Mouse (Mus musculus): ENCODE measurements around the gene Golga3.

The Golga3 gene

DNA sequence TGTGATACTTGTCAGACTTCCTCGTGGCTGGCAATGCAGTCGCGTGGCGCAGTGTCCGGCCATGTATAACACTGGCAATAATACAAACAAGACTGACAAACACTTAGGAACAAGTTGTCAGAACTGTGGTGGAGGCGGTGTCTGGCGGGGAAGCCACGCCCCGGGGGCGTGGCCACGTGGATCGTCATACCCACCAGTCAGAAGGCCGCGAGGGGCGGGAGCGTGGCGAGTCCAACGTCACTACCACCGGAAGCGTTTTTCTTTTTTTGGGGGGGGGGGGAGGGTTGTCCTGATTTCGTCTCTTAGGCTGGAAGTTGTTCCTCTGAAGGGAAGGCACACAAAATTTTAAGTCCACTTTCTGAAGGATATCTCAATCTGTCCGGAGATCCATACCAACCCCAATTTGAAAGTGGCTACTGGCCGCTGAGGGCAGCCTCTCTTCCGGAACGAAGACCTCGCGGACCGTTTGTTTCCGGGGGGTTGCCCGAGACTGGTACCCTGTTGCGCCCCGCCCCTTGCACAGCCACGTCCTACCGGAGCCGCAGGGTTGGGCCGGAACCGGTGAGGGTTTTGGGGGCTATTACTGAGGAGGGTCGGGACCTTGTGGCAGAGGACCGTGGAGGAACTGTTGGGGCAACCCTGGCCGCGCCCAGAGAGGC, at the start of gene Golga3:
Gene Golga3, plus strand, starts transcription at position 340 of the 659 bp plus-strand sequence.
- peak; percentile 94 for DNase-seq (ENCODE audit: low read depth)

DNA sequence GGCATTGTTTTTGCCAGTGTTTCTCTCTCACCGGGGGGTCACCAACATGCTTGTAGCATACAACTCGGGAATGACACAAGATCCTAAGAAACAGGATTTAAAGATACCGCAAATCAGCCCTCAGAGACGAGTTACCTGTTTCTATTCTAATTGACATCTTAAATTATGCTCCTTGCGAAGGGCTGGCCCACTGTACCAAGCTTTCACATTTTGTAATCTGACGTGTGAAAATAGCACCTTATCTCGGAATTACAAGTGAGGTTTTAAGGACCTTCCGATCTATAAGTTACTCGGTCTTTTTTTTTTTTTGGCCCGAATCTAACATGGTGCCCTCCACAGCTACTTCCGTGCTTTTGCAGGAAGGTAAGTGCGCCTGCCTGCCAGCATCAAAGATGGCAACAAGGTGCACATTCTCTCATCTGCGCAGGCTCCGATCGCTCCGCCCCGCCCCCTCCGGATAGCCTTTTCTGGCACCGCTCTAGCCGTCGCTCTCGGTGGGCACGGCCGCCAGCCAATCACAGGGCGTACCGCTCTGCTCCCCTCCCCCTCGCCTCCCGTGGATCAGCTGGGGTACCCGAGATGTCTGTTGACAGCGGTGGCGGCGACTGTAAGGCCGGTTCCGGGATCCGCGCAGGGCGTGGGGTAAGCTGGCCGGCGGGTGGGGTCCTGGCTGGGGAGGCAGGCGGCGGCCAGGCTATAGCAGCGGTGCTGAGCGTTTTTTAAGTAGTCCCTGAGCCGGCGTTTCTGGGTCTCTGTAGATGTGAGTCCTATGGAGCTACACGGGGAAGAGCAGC, 41.0 kb upstream of the Golga3 start, which contains the start of gene Chfr:
Gene Chfr, plus strand, starts transcription at position 550 of the 794 bp plus-strand sequence.
- DNase-seq (ENCODE audit: low read depth) = peak; percentile 97

DNA sequence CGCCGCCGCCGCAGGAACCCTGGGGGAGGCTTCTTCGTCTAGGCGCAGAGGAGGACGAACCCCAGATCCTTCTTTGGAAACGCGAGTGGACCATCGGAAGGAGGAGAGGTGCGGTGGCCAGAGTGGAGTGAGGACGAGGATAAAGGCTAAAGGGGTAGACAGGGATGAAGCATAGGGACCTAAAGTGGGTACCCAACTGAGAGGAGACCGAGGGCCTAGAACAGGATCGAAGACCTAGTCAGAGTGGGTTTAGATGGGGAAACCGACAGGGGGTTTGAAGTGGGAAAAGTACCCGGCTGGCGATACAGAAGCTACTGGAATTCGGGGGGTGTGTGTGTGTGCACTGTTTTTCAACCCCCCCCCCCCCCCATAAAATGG, 40.4 kb upstream of the Golga3 start:
- DNase-seq (ENCODE audit: low read depth) = no peak

DNA sequence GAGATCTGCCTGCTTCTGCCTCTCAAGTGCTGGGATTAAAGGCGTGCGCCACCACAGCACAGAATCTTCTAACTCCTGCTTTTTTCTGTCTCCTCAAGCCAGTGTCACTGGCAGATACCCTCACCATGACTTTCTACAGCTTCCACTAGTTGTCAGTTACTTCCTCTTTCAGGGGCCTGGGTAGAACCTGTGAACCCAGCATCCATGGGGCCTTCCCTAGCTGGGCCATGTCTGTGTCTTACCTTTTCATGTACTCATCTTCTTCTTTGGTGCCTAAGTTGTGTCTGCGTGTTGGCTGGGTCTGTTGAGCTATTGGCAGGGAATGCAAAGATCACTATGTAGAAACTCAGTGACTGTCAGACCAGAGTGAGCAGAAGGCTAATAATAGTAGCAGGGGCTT, 38.7 kb upstream of the Golga3 start:
- no peak for DNase-seq (ENCODE audit: low read depth)

DNA sequence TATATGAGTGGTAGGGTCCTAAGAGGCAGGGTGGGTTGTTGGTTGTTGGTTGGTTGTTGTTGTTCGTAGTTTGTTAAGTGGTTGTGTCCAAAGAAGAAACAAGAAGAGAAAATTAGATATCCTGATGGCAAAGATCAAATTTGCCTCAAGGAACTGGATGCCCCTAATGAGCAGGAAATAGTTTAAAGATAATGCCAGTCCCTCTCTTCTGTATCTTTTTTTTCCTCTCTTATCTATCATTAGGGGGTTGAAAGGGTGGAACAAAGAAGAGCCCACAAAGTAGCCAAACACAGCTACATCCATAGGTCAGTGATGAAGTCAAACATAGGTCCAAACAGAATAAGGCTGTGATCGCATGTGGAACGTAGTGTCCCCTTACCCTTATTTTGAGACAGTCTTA, 37.2 kb upstream of the Golga3 start:
- no peak for DNase-seq (ENCODE audit: low read depth)

DNA sequence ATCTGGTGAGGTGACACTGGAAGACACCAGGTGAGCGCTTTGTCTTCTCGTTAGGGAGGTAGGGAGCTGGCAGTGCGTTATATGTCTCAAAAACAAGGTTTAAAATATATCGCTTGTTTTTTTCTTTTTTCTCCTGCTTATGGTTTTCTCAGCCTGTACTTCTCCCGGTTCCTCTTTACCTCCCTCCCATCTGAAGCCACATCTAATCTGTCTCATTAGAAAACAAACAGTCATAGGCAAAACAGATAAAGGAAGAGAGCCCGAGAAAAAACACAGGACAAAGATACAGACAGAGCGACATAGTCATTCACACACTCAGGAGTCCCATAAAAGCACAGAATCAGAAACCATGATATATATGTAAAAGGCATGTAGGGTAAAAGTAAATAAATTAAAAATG, 36.1 kb upstream of the Golga3 start:
- DNase-seq (ENCODE audit: low read depth) = no peak

DNA sequence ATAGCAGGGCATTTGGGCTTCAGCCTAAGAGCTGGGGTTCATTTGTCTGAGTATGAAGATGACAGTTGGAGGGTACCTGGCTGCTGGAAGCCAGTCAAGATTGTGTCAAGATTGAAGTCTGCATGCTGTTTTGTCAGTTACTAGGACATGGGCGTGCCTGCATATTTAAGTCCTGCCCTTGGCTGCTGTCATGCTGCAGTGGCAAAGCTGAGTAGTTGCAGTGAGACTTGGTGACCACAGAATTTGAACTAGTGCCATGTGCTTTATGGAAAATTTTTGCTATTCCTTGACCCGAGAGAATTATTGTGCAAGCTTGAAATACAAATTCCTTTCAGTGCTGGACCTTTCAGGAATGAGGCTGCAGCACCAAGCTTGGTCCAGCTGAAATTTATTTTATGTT, 34.2 kb upstream of the Golga3 start:
- DNase-seq (ENCODE audit: low read depth) = peak; percentile 68

DNA sequence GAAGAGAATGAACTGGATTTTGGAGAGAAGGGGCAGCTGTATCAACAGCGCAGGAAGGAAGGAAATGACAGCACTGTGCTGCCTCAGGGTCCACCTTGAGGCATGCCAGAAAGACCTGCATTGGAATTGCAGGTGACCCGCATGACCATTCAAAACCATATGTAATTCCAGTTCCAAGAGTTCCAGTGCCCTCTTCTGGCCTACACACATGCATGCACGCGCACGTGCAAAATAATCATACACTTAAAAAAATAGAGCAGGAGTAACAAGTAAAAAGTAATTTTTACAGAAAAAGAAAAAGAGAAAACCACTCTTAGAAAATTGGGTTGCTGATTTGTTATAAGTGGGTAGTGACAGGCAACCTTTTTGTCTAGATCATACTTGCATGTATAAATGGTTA, 33.5 kb upstream of the Golga3 start:
- no peak for DNase-seq (ENCODE audit: low read depth)

DNA sequence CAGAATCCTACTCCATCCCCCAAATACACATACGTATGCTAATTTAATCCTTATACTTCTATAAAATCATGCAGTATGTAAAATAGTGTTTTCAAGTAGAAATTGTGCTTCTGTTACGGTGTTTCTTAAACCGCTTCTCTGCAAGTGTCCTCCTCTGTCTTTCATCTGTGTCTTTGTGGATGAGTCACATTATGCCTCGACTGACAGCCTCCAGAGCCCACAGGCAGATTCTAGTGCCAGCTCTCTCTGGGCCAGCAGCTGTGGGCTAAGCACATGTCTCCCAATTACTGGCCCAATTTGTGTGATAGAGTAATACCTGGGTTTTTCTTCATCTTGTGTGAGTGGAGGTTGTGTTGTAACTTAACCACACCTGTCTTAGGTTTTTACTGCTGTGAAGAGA, 7.1 kb upstream of the Golga3 start:
- no peak for DNase-seq (ENCODE audit: low read depth)

DNA sequence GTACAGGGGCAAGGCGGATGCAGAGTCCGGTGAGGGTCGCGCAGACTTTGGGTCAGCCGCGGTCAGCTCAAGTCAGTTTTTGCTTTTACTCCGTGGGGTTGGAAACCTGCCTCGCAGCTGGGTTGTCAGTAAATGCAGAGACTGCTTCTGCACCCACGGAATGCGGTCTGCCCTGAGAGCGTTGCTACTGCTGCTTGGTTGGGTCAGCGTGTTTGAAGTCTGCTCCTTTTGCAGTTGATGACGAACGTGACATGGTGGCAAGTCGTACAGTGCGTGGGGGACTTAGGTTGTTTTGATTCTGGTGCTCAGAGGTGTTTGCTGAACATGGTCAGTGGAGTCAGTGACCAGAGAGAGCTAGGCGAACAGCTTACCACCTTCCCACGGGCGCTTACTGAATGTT, 520 bp downstream of the Golga3 start:
- DNase-seq (ENCODE audit: low read depth) = peak; percentile 24

DNA sequence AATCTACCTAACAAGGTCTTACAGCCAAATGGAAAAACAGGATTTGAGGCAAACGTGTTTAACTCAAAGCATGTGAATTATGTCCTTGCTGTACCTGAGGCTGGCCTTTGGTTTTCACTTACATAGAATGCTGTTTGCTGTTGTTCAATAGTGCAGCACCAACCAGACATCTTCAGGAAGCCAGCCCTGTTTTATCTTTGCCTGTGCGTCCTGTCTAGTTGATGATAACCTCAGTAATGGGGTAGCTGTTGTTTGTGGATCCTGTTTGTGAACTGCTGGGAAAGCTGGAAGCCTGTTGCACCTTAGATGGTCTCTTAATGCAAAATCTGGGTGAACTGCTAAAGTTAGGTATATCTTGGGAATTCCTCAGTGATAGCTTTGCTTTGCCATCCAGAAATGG, 2.1 kb downstream of the Golga3 start:
- no peak for DNase-seq (ENCODE audit: low read depth)

DNA sequence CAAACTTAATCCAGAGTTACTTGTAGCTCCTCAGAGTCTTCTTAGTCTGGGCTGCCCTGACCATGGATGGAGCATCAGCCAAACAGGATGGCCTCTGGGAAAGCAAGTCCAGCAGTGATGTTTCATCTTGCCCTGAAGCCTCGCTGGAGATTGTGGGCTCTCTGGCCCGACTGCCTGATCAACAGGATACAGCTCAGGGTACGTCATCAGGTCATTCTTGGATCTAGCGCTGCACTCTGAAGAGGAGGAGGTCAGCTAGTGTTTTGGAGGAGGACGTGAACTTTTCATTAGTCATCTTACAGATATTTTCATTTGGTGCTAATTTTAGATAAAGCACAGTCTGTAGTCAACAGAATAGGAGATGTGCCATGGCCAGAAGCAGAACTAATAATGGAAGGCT, 5.2 kb downstream of the Golga3 start:
- peak; percentile 44 for DNase-seq (ENCODE audit: low read depth)

DNA sequence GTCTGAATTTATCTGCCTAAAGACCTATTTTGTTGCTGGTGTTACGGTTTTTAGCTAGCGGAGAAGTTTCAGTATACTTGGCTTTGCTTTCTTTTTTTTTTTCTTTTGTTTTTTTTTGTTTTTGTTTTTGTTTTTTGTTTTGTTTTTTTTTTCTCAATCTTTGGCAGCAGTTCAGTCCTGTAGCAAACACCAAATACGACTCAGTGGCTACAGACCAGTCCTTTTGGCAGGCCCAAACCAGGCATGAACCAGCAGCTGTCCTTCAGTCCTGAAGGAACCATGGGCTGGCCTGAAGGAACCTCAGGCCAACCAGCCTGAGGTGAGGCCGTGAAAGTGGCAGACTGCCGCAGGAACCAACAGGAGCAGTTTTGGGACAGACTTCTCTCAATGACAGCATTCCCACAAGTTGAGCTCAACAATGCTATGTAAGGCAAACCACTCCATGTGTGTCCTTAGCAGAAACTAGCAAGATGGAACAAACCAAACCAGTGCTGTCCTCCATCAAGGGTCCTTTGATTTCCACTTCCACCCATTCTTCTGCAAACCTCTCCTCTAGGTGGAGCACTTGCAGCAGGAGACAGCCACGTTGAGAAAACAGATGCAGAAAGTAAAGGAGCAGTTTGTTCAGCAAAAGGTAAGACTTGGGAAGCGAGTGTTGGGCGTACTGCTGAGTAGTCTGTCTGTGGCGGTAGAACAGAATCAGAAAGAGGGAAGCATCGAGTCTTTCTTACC, 26.8 kb downstream of the Golga3 start:
- DNase-seq (ENCODE audit: low read depth) = no peak

DNA sequence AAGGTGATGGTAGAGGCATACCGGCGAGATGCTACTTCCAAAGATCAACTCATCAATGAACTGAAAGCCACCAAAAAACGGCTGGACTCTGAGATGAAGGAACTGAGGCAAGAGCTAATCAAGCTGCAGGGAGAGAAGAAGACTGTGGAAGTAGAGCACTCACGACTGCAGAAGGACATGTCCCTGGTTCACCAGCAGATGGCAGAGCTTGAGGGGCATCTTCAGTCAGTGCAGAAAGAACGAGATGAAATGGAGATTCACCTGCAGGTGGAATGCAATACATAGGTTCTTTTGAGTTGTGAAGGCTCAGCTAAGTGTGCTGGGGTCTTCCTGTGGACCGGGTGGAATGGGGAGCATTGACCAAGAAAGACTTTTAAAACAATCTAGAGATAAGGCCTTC, 28.3 kb downstream of the Golga3 start:
- DNase-seq (ENCODE audit: low read depth) = no peak

DNA sequence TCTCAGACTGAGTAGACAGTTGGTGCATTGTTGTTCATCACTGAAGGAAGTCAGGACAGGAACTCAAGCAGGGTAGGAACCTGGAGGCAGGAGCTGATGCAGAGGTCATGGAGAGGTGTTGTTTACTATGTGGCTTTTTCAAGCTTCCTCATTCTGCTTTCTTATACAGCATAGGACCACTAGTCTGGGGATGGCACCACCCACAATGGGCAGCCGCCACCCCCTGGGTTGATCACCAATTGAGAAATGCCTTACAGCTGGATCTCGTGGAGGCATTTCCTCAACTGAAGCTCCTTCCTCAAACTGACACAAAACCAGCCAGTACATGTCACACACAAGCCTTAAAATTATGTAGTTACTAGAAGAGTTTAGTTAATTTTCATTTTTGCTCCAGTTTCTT, 34.8 kb downstream of the Golga3 start:
- no peak for DNase-seq (ENCODE audit: low read depth)

DNA sequence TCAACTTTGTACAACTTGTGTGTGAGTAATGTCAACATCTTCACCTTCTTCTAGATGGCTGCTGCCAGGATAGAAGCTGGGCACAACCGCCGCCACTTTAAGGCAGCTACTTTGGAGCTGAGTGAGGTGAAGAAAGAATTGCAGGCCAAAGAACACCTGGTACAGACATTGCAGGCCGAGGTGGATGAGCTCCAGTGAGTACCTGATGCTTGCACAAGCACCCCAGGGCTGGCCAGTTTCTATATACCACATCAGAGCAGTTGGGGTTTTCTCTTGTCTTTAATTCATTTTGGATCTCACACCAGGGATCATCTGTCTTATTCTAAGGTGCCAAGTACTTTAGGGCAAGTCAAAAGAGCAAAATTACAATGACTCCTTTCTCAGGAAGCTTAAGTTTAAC, 40.3 kb downstream of the Golga3 start:
- no peak for DNase-seq (ENCODE audit: low read depth)

DNA sequence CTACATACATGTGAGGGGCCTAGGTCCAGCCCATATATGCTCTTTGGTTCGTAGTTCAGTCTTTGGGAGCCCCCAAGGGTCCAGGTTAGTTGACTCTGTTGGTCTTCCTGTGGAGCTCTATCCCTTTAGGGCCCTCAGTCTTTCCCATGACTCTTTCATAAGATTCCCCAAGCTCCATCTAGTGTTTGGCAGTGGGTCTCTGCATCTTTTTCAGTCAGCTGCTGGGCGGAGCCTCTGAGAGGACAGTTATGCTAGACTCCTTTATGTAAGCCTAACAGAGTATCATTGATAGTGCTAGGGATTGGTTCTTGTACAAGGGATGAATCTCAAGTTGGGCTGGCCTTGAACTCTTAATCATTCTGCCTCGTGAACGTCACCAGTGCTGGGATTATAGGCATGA, 43.8 kb downstream of the Golga3 start:
- no peak for DNase-seq (ENCODE audit: low read depth)

DNA sequence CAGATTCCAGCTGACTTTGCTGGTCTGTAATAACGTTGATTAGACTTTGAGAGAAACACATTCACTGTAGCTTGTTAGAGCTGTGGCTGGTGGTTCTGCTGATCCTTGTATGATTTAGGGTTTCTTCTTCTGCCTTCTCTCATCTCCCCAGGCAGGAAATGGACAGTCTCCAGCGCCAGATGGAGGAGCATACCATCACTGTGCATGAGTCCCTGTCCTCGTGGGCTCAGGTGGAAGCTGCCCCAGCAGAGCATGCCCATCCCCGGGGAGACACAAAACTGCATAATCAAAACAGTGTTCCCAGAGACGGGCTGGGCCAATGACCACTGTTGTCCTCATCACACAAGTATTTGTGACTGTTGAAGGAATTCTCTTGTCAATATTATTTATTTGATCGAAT, 46.3 kb downstream of the Golga3 start:
- DNase-seq (ENCODE audit: low read depth) = no peak

DNA sequence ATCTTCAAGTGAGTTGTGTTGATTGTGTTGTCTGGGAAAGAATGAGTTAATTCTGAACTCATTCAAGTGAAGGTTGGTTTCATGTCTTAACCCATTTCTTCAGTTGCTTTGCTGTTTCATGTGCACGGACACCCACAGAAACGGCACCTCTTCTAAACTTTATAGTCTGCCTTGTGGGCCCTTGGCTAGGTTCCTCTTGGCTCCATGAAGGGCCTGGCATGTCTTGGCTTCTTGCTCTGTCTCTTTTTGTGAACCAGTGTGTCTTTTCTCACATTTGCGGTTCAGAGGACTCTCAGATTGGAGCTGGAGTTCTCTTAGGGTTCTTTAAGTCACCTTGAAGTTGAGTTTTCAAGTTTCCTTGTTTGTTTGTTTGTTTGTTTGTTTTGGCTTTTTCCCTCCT, 48.6 kb downstream of the Golga3 start:
- DNase-seq (ENCODE audit: low read depth) = no peak

DNA sequence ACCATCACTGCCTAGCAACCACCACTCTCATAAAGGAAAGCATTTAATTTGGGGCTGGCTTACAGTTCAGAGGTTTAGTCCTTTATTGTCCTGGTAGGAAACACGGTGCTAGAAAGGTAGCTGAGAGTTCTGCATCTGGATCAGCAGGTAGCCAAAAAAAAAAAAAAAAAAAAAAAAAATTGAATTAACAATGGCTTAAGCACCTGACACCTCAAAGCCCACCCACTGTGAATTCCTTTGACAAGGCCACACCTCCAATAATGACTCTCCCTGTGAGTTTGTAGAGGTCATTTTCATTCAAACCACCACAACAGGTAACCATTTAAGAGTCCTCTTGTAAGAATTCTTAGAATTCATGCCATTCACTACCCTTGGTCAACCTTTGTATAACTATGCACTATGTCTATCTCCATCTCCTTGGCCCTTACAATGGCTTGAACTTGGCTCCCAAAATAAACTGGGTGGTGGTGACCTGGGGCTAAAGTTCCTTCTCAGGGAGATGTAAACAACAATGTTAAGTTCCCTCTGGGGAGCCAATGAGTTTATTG, 50.9 kb downstream of the Golga3 start:
- no peak for DNase-seq (ENCODE audit: low read depth)

DNA sequence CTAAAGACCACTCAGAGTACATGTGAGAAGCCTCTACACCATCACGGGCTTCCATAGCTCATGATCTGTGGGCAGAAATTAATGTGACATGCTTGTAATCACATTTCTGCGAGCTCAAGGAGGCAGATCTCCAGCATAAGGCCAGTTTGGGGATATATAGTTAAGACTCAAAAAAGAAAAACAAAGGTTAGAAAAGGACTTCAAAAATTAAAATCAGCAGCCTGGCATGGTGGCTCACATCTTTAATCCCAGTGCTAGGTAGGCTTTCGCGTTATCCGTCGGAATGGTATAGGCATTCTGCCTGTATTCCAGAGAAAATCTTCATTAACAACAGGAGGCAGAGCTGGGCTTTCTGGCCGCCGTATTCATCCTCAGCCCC, 53.9 kb downstream of the Golga3 start:
- no peak for DNase-seq (ENCODE audit: low read depth)

DNA sequence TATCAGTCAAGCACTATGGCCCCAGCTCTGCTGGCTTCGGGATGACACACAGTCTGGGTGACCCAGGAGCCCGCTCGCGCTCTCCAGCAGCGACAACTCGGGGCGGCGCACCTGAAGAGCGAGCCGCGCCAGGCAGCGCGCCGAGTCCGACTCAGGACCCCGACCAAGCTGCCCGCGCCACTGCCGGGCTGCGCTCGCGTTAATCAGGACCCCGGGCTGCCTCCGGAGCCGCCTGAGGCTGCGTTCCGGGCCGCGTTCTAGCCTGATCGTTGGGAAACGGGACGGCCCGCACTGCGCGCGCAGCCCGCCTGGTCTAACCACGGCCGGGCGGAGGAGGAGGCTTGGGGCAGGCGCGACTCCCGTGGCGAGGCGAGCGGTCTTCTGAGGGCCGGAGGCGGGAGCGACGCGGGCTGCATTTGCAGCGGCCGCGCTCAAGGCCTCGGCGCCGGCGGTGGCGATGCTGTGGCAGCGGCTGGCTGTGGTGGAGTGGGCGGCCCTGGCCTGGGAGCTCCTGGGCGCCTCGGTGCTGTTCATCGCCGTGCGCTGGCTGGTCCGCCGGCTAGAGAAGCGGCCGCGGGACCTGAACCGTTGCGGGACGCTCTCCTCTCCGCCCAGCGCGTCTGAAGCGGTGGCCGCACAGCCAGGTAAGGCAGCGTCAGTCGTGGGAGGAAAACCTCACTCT, 54.4 kb downstream of the Golga3 start, which contains the start of gene Ankle2:
Gene Ankle2, plus strand, starts transcription at position 225 of the 682 bp plus-strand sequence.
- peak; percentile 59 for DNase-seq (ENCODE audit: low read depth)

All from fibroblast of lung, adult 2 months (primary cell).